Mouse (Mus musculus) brown adipose tissue, adult 24 weeks (tissue): ENCODE measurements around the gene Ppm1m. TPM values are rescaled to one million over a fixed set of nuclear protein-coding genes. Genes with fewer than 3 reads are reported as not detected.

Experiments used
- H3K27ac ChIP-seq: fragments of 200-500 bp; replicated peaks from 2 replicates; pipeline ENCODE4 v1.5.1; 2012; ENCODE audit warnings: low read depth, mild to moderate bottlenecking, low read length
- H3K4me1 ChIP-seq: fragments of 200-500 bp; 2 replicates; pipeline ENCODE4 v1.6.1; 2012; ENCODE audit warnings: low read length, mixed read lengths; ENCODE audit not compliant: control insufficient read depth, insufficient read depth, insufficient read length
- H3K4me3 ChIP-seq: fragments of 200-500 bp; 2 replicates; pipeline ENCODE4 v1.5.1; 2012; ENCODE audit warnings: low read depth, mild to moderate bottlenecking, low read length, moderate library complexity; ENCODE audit not compliant: insufficient read depth
- polyA plus RNA-seq: library from polyadenylated mRNA; stranded (reverse); fragments of >200 nt; gene quantifications from 2 replicates; pipeline ENCODE4 v1.2.4, GENCODE M21; 2012; ENCODE audit not compliant: missing spikeins, insufficient read depth, insufficient read length

Gene Ppm1m
- polyA plus RNA-seq, 1 experiment: 104 TPM

DNA sequence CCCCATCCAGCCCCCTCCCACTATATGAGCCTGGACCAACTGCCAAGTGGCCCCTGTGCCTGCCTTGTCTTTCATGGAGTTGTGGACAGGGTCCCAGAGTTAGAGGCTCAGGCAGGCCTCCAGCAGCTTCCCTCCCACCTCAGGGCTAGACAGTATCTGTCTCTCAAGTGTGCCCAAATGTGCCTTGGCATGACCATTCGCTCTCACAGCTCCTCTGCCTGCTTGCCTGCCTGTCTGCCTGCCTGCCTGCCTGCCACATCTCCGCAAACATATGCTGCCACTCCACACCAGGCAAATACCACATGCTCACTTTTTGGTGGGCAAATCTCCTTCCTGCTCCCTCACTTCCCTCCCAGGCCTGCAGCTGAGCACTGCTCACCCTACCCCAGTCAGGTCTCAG lies 54.0 kb downstream of the Ppm1m start:
- no peak overlapping the region for H3K4me3 ChIP-seq
- H3K27ac ChIP-seq: no peak overlapping the region
- H3K4me1 ChIP-seq: no peaks in the 10 kb centered on the region; the same call in 1 of the 2 replicates

Other genes with a start within 250 kb of the Ppm1m start
- not detected in 2 replicates for gene Col6a5, start 239.1 kb downstream of the Ppm1m start, polyA plus RNA-seq
- not detected in 2 replicates for gene Col6a4, start 103.0 kb downstream of the Ppm1m start, polyA plus RNA-seq
- 1.3 and 2.2 TPM in 2 replicates for gene Glyctk, start 41.6 kb downstream of the Ppm1m start, polyA plus RNA-seq
- gene Wdr82, start 28.8 kb downstream of the Ppm1m start, polyA plus RNA-seq: 19.7 and 20.3 TPM in 2 replicates
- 13.6 and 19.5 TPM in 2 replicates for gene Twf2, start 3.4 kb upstream of the Ppm1m start, polyA plus RNA-seq
- gene Tlr9, start 22.9 kb upstream of the Ppm1m start, polyA plus RNA-seq: 0.48 and 0.88 TPM in 2 replicates
- 452 and 504 TPM in 2 replicates for gene Alas1, start 48.9 kb upstream of the Ppm1m start, polyA plus RNA-seq
- 9.4 and 12.7 TPM in 2 replicates for gene Poc1a, start 81.3 kb upstream of the Ppm1m start, polyA plus RNA-seq
- 17.5 and 21.8 TPM in 2 replicates for gene Dusp7, start 168.9 kb upstream of the Ppm1m start, polyA plus RNA-seq
- gene Rpl29, start 229.7 kb upstream of the Ppm1m start, polyA plus RNA-seq: 143 and 152 TPM in 2 replicates
- gene Acy1, start 238.6 kb upstream of the Ppm1m start, polyA plus RNA-seq: 3.6 and 6.1 TPM in 2 replicates
- 21.5 and 26.4 TPM in 2 replicates for gene Abhd14b, start 247.7 kb upstream of the Ppm1m start, polyA plus RNA-seq
- 12.8 and 12.9 TPM in 2 replicates for gene Abhd14a, start 247.9 kb upstream of the Ppm1m start, polyA plus RNA-seq